Mouse (Mus musculus) lung, embryonic 14.5 days (tissue): ENCODE data around the gene Iffo2. TPM values are rescaled to one million over a fixed set of nuclear protein-coding genes. Genes with fewer than 3 reads are reported as not detected.
A peak's percentile ranks its signal among the peaks of the same experiment; 100 is the strongest.

Experiments used
- ATAC-seq: fragments of 200-750 bp; cut with Nextera tagmentation; 2 replicates; pipeline ENCODE4 v1.8.0; 2017; ENCODE audit warnings: mild to moderate bottlenecking, moderate TSS enrichment, moderate library complexity; ENCODE audit not compliant: insufficient read depth
- DNase-seq: peaks from one replicate; pipeline ENCODE4 v3.0.0-alpha.2; 2015
- H3K27ac ChIP-seq: fragments of 300-500 bp; sonication (generic); 2 replicates; pipeline ENCODE4 v1.5.1; 2014; ENCODE audit warnings: low read depth, mild to moderate bottlenecking, moderate library complexity
- H3K27me3 ChIP-seq: fragments of 300-500 bp; sonication (generic); 2 replicates; pipeline ENCODE4 v1.6.1; 2014; ENCODE audit warnings: low read length, control low read depth; ENCODE audit not compliant: insufficient read depth
- H3K36me3 ChIP-seq: fragments of 300-500 bp; sonication (generic); 2 replicates; pipeline ENCODE4 v1.6.1; 2014; ENCODE audit warnings: control low read depth; ENCODE audit not compliant: insufficient read depth
- H3K4me1 ChIP-seq: fragments of 300-500 bp; sonication (generic); 2 replicates; pipeline ENCODE4 v1.6.1; 2014; ENCODE audit warnings: antibody characterized with exemption, control low read depth; ENCODE audit not compliant: insufficient read depth
- H3K4me2 ChIP-seq: fragments of 300-500 bp; sonication (generic); 2 replicates; pipeline ENCODE4 v1.6.1; 2014; ENCODE audit warnings: mild to moderate bottlenecking
- H3K4me3 ChIP-seq: fragments of 300-500 bp; sonication (generic); 2 replicates; pipeline ENCODE4 v1.5.1; 2014; ENCODE audit warnings: low read depth, low read length
- H3K9ac ChIP-seq: fragments of 300-500 bp; sonication (generic); 2 replicates; pipeline ENCODE4 v1.6.1; 2014
- H3K9me3 ChIP-seq: fragments of 300-500 bp; sonication (generic); 2 replicates; pipeline ENCODE4 v1.6.1; 2016; ENCODE audit warnings: low read depth, low read length, control low read depth
- CTCF ChIP-seq: IDR thresholded peaks from 2 replicates; pipeline ENCODE4 v1.5.1; 2016; ENCODE audit warnings: antibody characterized with exemption, low read depth
- WGBS: fragments of 180-500 bp; shearing (Covaris S2); extraction: QIAGEN DNeasy Blood & Tissue Kit; methylation state at CpG from one replicate; pipeline ENCODE4 v1.1.7; 2014; 5-methylcytosine and 5-hydroxymethylcytosine counted together
- polyA plus RNA-seq: library from polyadenylated mRNA; unstranded; fragments of >200 nt; fragmentation: Nextera tagmentation; extraction: Ambion mirVana; gene quantifications from 2 replicates; pipeline ENCODE4 v1.2.1, GENCODE M21; 2014

The Iffo2 gene
- polyA plus RNA-seq, 1 experiment from 2014 or later: 7.7 TPM

DNA sequence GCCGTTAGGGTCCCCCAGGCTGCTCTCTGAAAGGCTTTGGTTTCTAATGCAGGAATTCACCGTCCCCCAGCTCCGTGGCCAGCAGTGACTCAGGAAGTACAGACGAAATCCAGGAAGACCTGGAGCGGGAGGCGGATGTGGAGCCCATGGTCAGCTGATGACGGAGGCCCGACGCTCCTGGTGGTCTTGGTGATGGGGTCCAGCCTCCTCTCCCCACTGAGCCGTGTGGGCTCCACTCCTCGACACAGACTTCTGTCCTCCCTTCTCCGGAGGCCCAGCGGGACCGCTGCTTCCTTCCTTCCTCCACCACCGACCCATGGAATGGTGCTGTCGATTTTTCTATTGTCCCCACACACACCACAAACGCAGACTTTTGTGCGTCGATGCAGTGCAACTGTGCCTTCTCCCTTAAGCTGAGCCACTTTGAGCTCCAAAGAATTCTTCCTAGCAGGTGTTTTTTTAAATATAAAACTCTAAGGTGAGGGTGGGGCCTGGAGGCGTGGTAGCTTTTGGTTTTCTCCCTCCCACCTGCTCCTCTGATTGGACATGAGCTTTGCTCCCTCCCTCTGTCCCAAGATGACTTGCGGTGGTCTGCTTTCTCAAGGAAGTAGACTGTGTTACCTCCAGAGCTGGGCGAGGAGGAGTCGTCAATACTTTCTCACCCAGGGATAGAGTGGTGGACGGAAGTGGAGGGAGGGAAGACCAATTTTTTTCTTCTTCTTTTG lies 86.1 kb downstream of the Iffo2 start:
- Histone ChIP-seq H3K9me3 (no peaks in the 10 kb centered on the region), H3K27me3 (no peaks in the 10 kb centered on the region), H3K4me2 (peak overlapping the region; percentile 58), H3K4me3 (peak overlapping the region; percentile 37), H3K9ac (peak overlapping the region; percentile 47), H3K36me3 (peaks cover 42% of the 10 kb centered on the region), H3K4me1 (no peaks in the 10 kb centered on the region), H3K27ac (peak overlapping the region; percentile 73)
- peak; percentile 67 for ATAC-seq
- WGBS: 19% methylated on average over 24 of the region's 24 CpGs
- TF ChIP-seq CTCF: no peak
- peak; percentile 75 for DNase-seq

DNA sequence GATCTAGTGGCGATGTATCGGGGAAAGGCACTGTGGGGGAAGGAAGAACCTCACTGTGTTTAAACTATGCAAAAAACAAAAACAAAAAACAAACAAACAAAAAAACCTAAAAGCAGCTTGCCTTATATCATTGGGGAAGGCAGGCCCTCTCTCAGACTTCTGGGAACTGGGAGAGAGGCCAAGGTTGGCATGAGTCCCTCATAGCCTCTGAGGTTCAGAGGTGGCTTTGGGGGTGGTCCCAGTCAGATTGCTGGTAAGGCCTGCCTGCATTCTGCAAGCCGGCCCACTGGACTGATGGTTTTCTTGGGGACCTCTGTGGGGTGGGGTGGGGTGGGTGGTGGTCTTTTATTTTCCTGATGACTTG lies 86.6 kb downstream of the Iffo2 start:
- whole genome bisulfite sequencing: 54% methylated on average over 3 of the region's 3 CpGs
- peak overlapping the region; percentile 58 for H3K4me2 ChIP-seq
- no peaks in the 10 kb centered on the region for H3K4me1 ChIP-seq
- H3K4me3 ChIP-seq: peak overlapping the region; percentile 37
- H3K9me3 ChIP-seq: no peaks in the 10 kb centered on the region
- TF ChIP-seq CTCF: no peak
- H3K27ac ChIP-seq: peak overlapping the region; percentile 73
- ATAC-seq: no peak
- H3K36me3 ChIP-seq: peaks cover 42% of the 10 kb centered on the region
- H3K9ac ChIP-seq: no peak overlapping the region
- peak; percentile 70 for DNase-seq
- H3K27me3 ChIP-seq: no peaks in the 10 kb centered on the region

DNA sequence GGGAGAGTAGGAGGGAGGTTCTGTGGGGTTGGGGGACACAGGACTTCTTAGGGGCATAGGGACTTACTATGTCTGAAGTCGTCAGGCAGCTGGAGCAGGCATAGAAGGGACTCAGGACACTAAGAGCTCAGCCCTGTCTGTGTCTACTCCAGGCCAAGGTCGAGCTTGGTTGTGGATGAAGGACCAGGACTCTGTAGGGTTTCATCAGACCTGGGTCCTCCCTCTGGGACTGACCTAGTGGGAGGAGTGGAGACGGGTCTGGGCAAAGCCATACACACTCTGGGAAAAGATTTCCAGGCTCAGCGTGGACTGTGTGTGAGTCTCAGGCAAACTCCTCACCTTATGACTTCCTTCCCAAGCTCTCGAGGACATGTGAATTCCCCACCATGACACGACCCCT lies 89.4 kb downstream of the Iffo2 start:
- TF ChIP-seq CTCF: no peak
- no peaks in the 10 kb centered on the region for H3K27me3 ChIP-seq
- no peak for ATAC-seq
- no peak overlapping the region for H3K9ac ChIP-seq
- H3K4me2 ChIP-seq: no peak overlapping the region
- no peak overlapping the region for H3K27ac ChIP-seq
- H3K9me3 ChIP-seq: no peaks in the 10 kb centered on the region
- peaks cover 20% of the 10 kb centered on the region for H3K36me3 ChIP-seq
- H3K4me3 ChIP-seq: no peak overlapping the region
- DNase-seq: no peak
- peaks cover 7% of the 10 kb centered on the region; the same call in 1 of the 2 replicates for H3K4me1 ChIP-seq
- 67% methylated on average over 6 of the region's 6 CpGs for WGBS

DNA sequence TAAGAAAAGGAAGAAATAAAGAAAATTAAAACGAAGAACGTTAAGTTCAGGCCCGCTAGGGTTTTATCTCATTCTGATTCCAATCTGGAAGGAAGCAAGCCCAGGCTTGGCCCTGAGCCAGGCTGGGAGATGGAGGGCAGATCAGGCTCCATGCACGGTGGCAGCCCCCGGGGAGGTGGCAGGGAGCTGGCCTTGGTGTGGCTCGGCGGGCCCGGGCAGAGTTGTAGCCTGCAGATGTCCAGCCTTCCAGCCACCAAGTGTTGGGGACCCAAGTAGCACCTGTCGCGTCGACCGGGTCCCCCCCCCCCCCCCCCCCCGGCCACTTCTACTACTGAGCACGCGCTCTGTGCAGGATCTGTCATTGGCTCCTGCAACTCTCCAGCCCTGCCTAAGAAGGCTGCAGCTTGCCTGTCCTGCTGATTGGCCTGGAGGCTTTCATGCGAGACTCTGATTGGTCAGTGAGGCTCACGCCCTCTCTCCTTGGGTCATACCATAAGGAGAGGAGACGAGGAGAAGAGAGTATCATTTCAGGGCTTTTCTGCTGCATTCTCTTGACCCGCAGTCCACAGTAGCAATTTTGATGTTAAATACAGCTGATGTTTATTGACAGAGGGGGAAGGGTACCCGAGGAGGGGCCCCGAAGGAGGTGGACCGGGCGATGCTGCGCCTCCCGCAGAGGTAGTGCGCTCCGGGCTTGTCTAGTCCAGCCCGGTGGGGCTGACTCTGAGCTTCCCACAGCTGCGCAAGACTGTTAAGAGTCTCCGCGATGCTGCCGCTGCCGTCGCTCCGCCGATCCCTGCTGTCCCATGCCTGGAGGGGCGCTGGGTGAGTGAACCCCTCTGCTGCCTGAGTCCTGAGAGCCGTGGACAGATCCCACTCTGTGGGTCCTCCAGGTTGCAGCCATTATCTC lies 92.3 kb downstream of the Iffo2 start, which contains the start of gene Aldh4a1:
Aldh4a1 (plus strand) TSS at position 494 of the 910 bp plus-strand sequence.
- Histone ChIP-seq H3K4me3 (peak within 1 kb of the TSS; percentile 68), H3K27ac (peak within 1 kb of the TSS; percentile 81), H3K27me3 (no peaks in the 10 kb centered on the region), H3K36me3 (no peaks in the 10 kb centered on the region), H3K4me1 (peaks cover 7% of the 10 kb centered on the region; the same call in 1 of the 2 replicates), H3K9ac (peak within 1 kb of the TSS; percentile 59), H3K9me3 (no peaks in the 10 kb centered on the region), H3K4me2 (peak within 1 kb of the TSS; percentile 91)
- TF ChIP-seq CTCF: 0 out of 2 replicates have a peak, but pooled peaks have one; percentile 8
- peak; percentile 95 for DNase-seq
- WGBS: under 1% methylated on average over 36 of the region's 38 CpGs
- peak; percentile 100 for ATAC-seq

DNA sequence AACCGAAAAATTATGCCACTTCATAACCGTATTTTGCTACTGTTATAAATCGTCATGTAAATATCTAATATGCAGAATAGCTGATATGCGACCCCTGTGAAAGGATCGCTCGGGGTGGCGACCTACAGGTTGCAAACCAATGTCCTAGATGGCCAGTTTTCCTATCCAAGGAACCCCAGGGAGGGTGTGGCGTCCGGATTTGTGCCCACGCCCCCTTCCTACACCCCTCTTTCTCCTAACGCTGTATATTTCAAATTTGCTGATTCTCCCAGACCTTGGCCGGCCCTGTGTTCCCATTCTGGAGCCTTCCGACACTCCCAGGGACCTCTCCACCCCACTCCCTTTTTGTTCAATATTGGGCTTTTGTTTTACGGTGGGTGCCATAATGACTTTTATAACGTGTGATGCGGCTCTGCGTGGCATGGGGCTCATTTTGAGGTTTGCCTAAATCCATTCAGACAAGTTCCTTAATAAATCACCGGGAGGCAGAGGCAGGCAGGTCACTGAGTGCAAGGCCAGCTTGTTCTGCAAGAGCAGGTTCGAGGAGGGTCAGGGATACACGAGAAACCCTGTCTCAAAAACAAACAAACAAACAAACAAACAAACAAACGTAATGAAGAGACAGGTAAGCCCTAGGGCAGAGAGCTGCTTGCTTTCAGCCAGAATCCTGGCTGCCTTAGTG lies 93.2 kb downstream of the Iffo2 start:
- no peak for TF ChIP-seq CTCF
- H3K9ac ChIP-seq: peak overlapping the region; percentile 59
- peak overlapping the region; percentile 91 for H3K4me2 ChIP-seq
- DNase-seq (no peak), ATAC-seq (no peak)
- no peak overlapping the region for H3K27ac ChIP-seq
- 19% methylated on average over 21 of the region's 21 CpGs for WGBS
- no peaks in the 10 kb centered on the region for H3K36me3 ChIP-seq
- H3K27me3 ChIP-seq: no peaks in the 10 kb centered on the region
- peaks cover 7% of the 10 kb centered on the region; the same call in 1 of the 2 replicates for H3K4me1 ChIP-seq
- H3K4me3 ChIP-seq: peak overlapping the region; percentile 68
- no peaks in the 10 kb centered on the region for H3K9me3 ChIP-seq

DNA sequence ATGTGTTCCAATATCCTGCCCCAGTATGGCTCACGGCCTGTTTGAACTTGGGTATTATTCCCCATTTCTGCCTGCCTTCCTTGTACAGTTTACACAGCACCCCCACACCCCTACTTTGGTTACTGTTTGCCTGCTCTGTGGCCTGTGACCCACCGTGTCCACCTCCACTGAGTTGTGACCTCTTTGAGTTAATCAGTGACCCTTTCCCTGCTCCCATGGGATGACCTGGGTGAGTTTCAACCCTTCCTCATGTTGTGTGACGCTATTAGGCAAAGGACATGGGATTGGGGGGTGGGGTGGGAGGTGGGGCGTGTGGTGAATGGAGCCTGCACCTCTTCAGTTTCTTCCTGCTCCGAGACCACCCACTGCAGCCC lies 93.8 kb downstream of the Iffo2 start:
- Histone ChIP-seq H3K9me3 (no peaks in the 10 kb centered on the region), H3K4me3 (peak overlapping the region; percentile 68; the same call in 1 of the 2 replicates), H3K36me3 (no peaks in the 10 kb centered on the region), H3K27me3 (no peaks in the 10 kb centered on the region), H3K4me1 (peaks cover 7% of the 10 kb centered on the region; the same call in 1 of the 2 replicates), H3K9ac (peak overlapping the region; percentile 16; the same call in 1 of the 2 replicates), H3K4me2 (peak overlapping the region; percentile 91), H3K27ac (no peak overlapping the region)
- TF ChIP-seq CTCF: no peak
- DNase-seq (no peak), ATAC-seq (no peak)
- 48% methylated on average over 5 of the region's 5 CpGs for WGBS
